Mouse (Mus musculus): ENCODE results near the gene Ddx1. TPM values are rescaled to one million over a fixed set of nuclear protein-coding genes. Genes with fewer than 3 reads are reported as not detected.
"Not testable (repeated sequence)": the region's sequence is repeated elsewhere in the genome, so short reads cannot be mapped to it uniquely, and the experiment has no call there.

The Ddx1 gene
- polyA plus RNA-seq, 1 experiment from 2014 or later: 120 TPM

- Histone ChIP-seq H3K27ac (replicated peaks) (no peak overlapping the region), H3K9me3 (replicated peaks) (no peaks in the 10 kb centered on the region), H3K4me1 (no peaks in the 10 kb centered on the region), H3K36me3 (no peaks in the 10 kb centered on the region), H3K9ac (no peak overlapping the region), H3K4me3 (replicated peaks) (no peak overlapping the region), H3K4me2 (replicated peaks) (no peak overlapping the region), H3K27me3 (no peaks in the 10 kb centered on the region)
- no peak for ATAC-seq (ENCODE audit: insufficient number of reproducible peaks, low FRiP score, low TSS enrichment, low read depth)
Measured at GRCm38 (mm10) chr12:13202322-13202721, 46.7 kb downstream of the Ddx1 start.

- H3K9me3 ChIP-seq (replicated peaks): no peaks in the 10 kb centered on the region
- H3K9ac ChIP-seq: no peak overlapping the region
- WGBS: 90% methylated on average over 6 of the region's 6 CpGs
- H3K36me3 ChIP-seq: no peaks in the 10 kb centered on the region
- no peak overlapping the region for H3K4me3 ChIP-seq (replicated peaks)
- no peak for ATAC-seq (ENCODE audit: insufficient number of reproducible peaks, low FRiP score, low TSS enrichment, low read depth)
- no peak overlapping the region for H3K4me2 ChIP-seq (replicated peaks)
- no peak overlapping the region for H3K27ac ChIP-seq (replicated peaks)
- H3K27me3 ChIP-seq: no peaks in the 10 kb centered on the region
- no peaks in the 10 kb centered on the region for H3K4me1 ChIP-seq
Measured at GRCm38 (mm10) chr12:13200576-13200975, 48.4 kb downstream of the Ddx1 start.

- H3K4me3 ChIP-seq (replicated peaks): no peak overlapping the region
- 88% methylated on average over 13 of the region's 13 CpGs for WGBS
- no peak overlapping the region for H3K4me2 ChIP-seq (replicated peaks)
- H3K9ac ChIP-seq: no peak overlapping the region
- no peaks in the 10 kb centered on the region for H3K36me3 ChIP-seq
- ATAC-seq (ENCODE audit: insufficient number of reproducible peaks, low FRiP score, low TSS enrichment, low read depth): no peak
- H3K27me3 ChIP-seq: no peaks in the 10 kb centered on the region
- H3K27ac ChIP-seq (replicated peaks): no peak overlapping the region
- H3K4me1 ChIP-seq: no peaks in the 10 kb centered on the region
- H3K9me3 ChIP-seq (replicated peaks): no peaks in the 10 kb centered on the region
Measured at GRCm38 (mm10) chr12:13199338-13200301, 49.4 kb downstream of the Ddx1 start.

- Histone ChIP-seq H3K4me3 (replicated peaks) (no peak overlapping the region), H3K9ac (no peak overlapping the region), H3K4me1 (no peaks in the 10 kb centered on the region), H3K9me3 (replicated peaks) (no peaks in the 10 kb centered on the region), H3K27ac (replicated peaks) (no peak overlapping the region), H3K4me2 (replicated peaks) (no peak overlapping the region), H3K27me3 (no peaks in the 10 kb centered on the region), H3K36me3 (no peaks in the 10 kb centered on the region)
- WGBS: 43% methylated on average over 3 of the region's 3 CpGs
- no peak for ATAC-seq (ENCODE audit: insufficient number of reproducible peaks, low FRiP score, low TSS enrichment, low read depth)
Measured at GRCm38 (mm10) chr12:13198157-13198556, 50.9 kb downstream of the Ddx1 start.

GRCm38 (mm10) chr12:13196146-13196545 is 52.9 kb downstream of the Ddx1 start:
- Histone ChIP-seq H3K27ac (replicated peaks) (no peak overlapping the region), H3K4me3 (replicated peaks) (no peak overlapping the region), H3K9ac (no peak overlapping the region), H3K36me3 (no peaks in the 10 kb centered on the region), H3K4me2 (replicated peaks) (no peak overlapping the region), H3K4me1 (no peaks in the 10 kb centered on the region), H3K27me3 (no peaks in the 10 kb centered on the region), H3K9me3 (replicated peaks) (no peaks in the 10 kb centered on the region)
- ATAC-seq (ENCODE audit: insufficient number of reproducible peaks, low FRiP score, low TSS enrichment, low read depth): no peak
- 73% methylated on average over 4 of the region's 4 CpGs for WGBS

- no peaks in the 10 kb centered on the region for H3K36me3 ChIP-seq
Measured at GRCm38 (mm10) chr12:13195506-13195905, 53.5 kb downstream of the Ddx1 start.

GRCm38 (mm10) chr12:13188059-13188700 is 60.8 kb downstream of the Ddx1 start:
- H3K36me3 ChIP-seq: no peaks in the 10 kb centered on the region
- H3K27me3 ChIP-seq: no peaks in the 10 kb centered on the region
- 0 out of 2 replicates have a peak, but pooled peaks cover 3% of the 10 kb centered on the region for H3K4me1 ChIP-seq
- H3K9ac ChIP-seq: no peak overlapping the region
- WGBS: 39% methylated on average over 11 of the region's 11 CpGs
- no peak overlapping the region for H3K27ac ChIP-seq (replicated peaks)
- no peaks in the 10 kb centered on the region for H3K9me3 ChIP-seq (replicated peaks)
- ATAC-seq (ENCODE audit: insufficient number of reproducible peaks, low FRiP score, low TSS enrichment, low read depth): no peak
- H3K4me2 ChIP-seq (replicated peaks): no peak overlapping the region
- no peak overlapping the region for H3K4me3 ChIP-seq (replicated peaks)

More at GRCm38 (mm10) chr12:13195506-13195905, 53.5 kb downstream of the Ddx1 start:
- Histone ChIP-seq H3K4me3 (replicated peaks) (no peak overlapping the region), H3K27ac (replicated peaks) (no peak overlapping the region), H3K27me3 (no peaks in the 10 kb centered on the region), H3K4me1 (no peaks in the 10 kb centered on the region), H3K9ac (no peak overlapping the region), H3K4me2 (replicated peaks) (no peak overlapping the region), H3K9me3 (replicated peaks) (no peaks in the 10 kb centered on the region)
- ATAC-seq (ENCODE audit: insufficient number of reproducible peaks, low FRiP score, low TSS enrichment, low read depth): no peak

- no peak overlapping the region for H3K4me2 ChIP-seq (replicated peaks)
- H3K9ac ChIP-seq: no peak overlapping the region
- H3K4me3 ChIP-seq (replicated peaks): no peak overlapping the region
- H3K27me3 ChIP-seq: no peaks in the 10 kb centered on the region
- no peaks in the 10 kb centered on the region for H3K36me3 ChIP-seq
- peaks cover 4% of the 10 kb centered on the region; the same call in 1 of the 2 replicates for H3K4me1 ChIP-seq
- no peak overlapping the region for H3K27ac ChIP-seq (replicated peaks)
- no peaks in the 10 kb centered on the region for H3K9me3 ChIP-seq (replicated peaks)
- 92% methylated on average over 4 of the region's 4 CpGs for WGBS
- ATAC-seq (ENCODE audit: insufficient number of reproducible peaks, low FRiP score, low TSS enrichment, low read depth): no peak
Measured at GRCm38 (mm10) chr12:13186209-13186608, 62.8 kb downstream of the Ddx1 start.

- Histone ChIP-seq H3K4me1 (peaks cover 9% of the 10 kb centered on the region), H3K4me2 (replicated peaks) (no peak overlapping the region), H3K9ac (no peak overlapping the region), H3K27me3 (no peaks in the 10 kb centered on the region), H3K36me3 (no peaks in the 10 kb centered on the region), H3K9me3 (replicated peaks) (no peaks in the 10 kb centered on the region), H3K4me3 (replicated peaks) (no peak overlapping the region), H3K27ac (replicated peaks) (no peak overlapping the region)
- 48% methylated on average over 11 of the region's 11 CpGs for WGBS
- no peak for ATAC-seq (ENCODE audit: insufficient number of reproducible peaks, low FRiP score, low TSS enrichment, low read depth)
Measured at GRCm38 (mm10) chr12:13184873-13185361, 64.1 kb downstream of the Ddx1 start.

- 72% methylated on average over 4 of the region's 4 CpGs for WGBS
- not testable (repeated sequence) for H3K36me3 ChIP-seq; H3K4me1 ChIP-seq; H3K9ac ChIP-seq; ATAC-seq (ENCODE audit: insufficient number of reproducible peaks, low FRiP score, low TSS enrichment, low read depth); H3K4me2 ChIP-seq (replicated peaks); H3K27me3 ChIP-seq; H3K9me3 ChIP-seq (replicated peaks); H3K4me3 ChIP-seq (replicated peaks); H3K27ac ChIP-seq (replicated peaks)
Measured at GRCm38 (mm10) chr12:13184136-13184535, 64.9 kb downstream of the Ddx1 start.

GRCm38 (mm10) chr12:13182220-13182619 is 66.8 kb downstream of the Ddx1 start:
- ATAC-seq (ENCODE audit: insufficient number of reproducible peaks, low FRiP score, low TSS enrichment, low read depth): no peak
- H3K4me3 ChIP-seq (replicated peaks): no peak overlapping the region
- H3K27me3 ChIP-seq: no peaks in the 10 kb centered on the region
- H3K4me1 ChIP-seq: peaks cover 9% of the 10 kb centered on the region
- H3K9me3 ChIP-seq (replicated peaks): no peaks in the 10 kb centered on the region
- no peak overlapping the region for H3K9ac ChIP-seq
- H3K4me2 ChIP-seq (replicated peaks): no peak overlapping the region
- no peaks in the 10 kb centered on the region for H3K36me3 ChIP-seq
- no peak overlapping the region for H3K27ac ChIP-seq (replicated peaks)
- 59% methylated on average over 8 of the region's 8 CpGs for WGBS

Data from embryonic facial prominence, embryonic 15.5 days (tissue).